Mouse (Mus musculus) liver, adult 2 months (tissue): ENCODE measurements around the gene Maml3. TPM values are rescaled to one million over a fixed set of nuclear protein-coding genes. Genes with fewer than 3 reads are reported as not detected.

Experiments
- DNase-seq: peaks from one replicate; pipeline ENCODE4 v3.0.0-alpha.2; 2011; ENCODE audit warnings: low read depth, low spot score; ENCODE audit errors: extremely low read depth
- H3K27ac ChIP-seq: fragments of 200-500 bp; replicated peaks from 2 replicates; pipeline ENCODE4 v1.5.1; 2012; ENCODE audit warnings: low read depth, mild to moderate bottlenecking, control low read depth, inconsistent platforms, low read length; ENCODE audit not compliant: insufficient read depth
- H3K27me3 ChIP-seq: fragments of 200-500 bp; 2 replicates; pipeline ENCODE4 v1.6.1; 2012; ENCODE audit warnings: mild to moderate bottlenecking, moderate library complexity, low read length, inconsistent platforms; ENCODE audit not compliant: control insufficient read depth, insufficient read depth
- H3K36me3 ChIP-seq: fragments of 200-500 bp; 2 replicates; pipeline ENCODE4 v1.6.1; 2012; ENCODE audit warnings: low read length, inconsistent platforms; ENCODE audit not compliant: control insufficient read depth, insufficient read depth
- H3K4me1 ChIP-seq: fragments of 200-500 bp; 2 replicates; pipeline ENCODE4 v1.6.1; 2011; ENCODE audit warnings: low read length; ENCODE audit not compliant: control insufficient read depth, insufficient read depth
- H3K4me3 ChIP-seq: fragments of 200-500 bp; 2 replicates; pipeline ENCODE4 v1.5.1; 2011; ENCODE audit warnings: low read depth, mild to moderate bottlenecking, control low read depth, low read length, moderate library complexity; ENCODE audit not compliant: insufficient read depth
- H3K79me2 ChIP-seq: fragments of 200-500 bp; 2 replicates; pipeline ENCODE4 v1.6.1; 2012; ENCODE audit warnings: inconsistent platforms, mild to moderate bottlenecking, low read length, moderate library complexity; ENCODE audit not compliant: control insufficient read depth, insufficient read depth
- H3K9ac ChIP-seq: fragments of 200-500 bp; 2 replicates; pipeline ENCODE4 v1.6.1; 2012; ENCODE audit warnings: low read depth, mild to moderate bottlenecking, control low read depth, inconsistent platforms, low read length
- CTCF ChIP-seq: fragments of 200-500 bp; IDR thresholded peaks from 2 replicates; pipeline ENCODE4 v1.5.1; 2011; ENCODE audit warnings: low read depth, low read length, control low read depth
- POLR2A ChIP-seq: fragments of 200-500 bp; IDR thresholded peaks from 2 replicates; pipeline ENCODE4 v1.6.1; 2011; ENCODE audit warnings: low read length, control low read depth; ENCODE audit not compliant: insufficient read depth; ENCODE audit errors: extremely low read depth
- WGBS: fragments of 180-500 bp; shearing (Covaris S2); methylation state at CpG from one replicate; pipeline ENCODE4 v1.1.7; 2018; 5-methylcytosine and 5-hydroxymethylcytosine counted together
- polyA plus RNA-seq: library from polyadenylated mRNA; depleted of rRNA; stranded (reverse); fragments of >200 nt; gene quantifications from 2 replicates; pipeline ENCODE4 v1.2.3, GENCODE M21; 2012
- total RNA-seq: library from RNA; depleted of rRNA; stranded (reverse); fragments of >200 nt; gene quantifications from 2 replicates; pipeline ENCODE4 v1.2.3, GENCODE M21; 2014

The Maml3 gene
- total and polyA plus RNA-seq, 2 experiments, result 0.64 to 0.92 TPM

- Histone ChIP-seq H3K79me2 (no peaks in the 10 kb centered on the region), H3K4me1 (peaks cover 11% of the 10 kb centered on the region), H3K27me3 (no peaks in the 10 kb centered on the region), H3K36me3 (no peaks in the 10 kb centered on the region), H3K27ac (no peak overlapping the region), H3K4me3 (no peak overlapping the region), H3K9ac (no peak overlapping the region)
- 85% methylated on average over 8 of the region's 8 CpGs for WGBS
- no peak for DNase-seq
- TF ChIP-seq CTCF (no peak), POLR2A (no peak)
Measured at GRCm38 (mm10) chr3:51912214-51912613, 192.7 kb downstream of the Maml3 start.

GRCm38 (mm10) chr3:51908437-51908990 lies 196.4 kb downstream of the Maml3 start:
- TF ChIP-seq CTCF (no peak), POLR2A (no peak)
- no peak for DNase-seq
- H3K27me3 ChIP-seq, result no peaks in the 10 kb centered on the region
- H3K4me1 ChIP-seq, result no peaks in the 10 kb centered on the region
- H3K27ac ChIP-seq, result no peak overlapping the region
- H3K79me2 ChIP-seq, result no peaks in the 10 kb centered on the region
- no peak overlapping the region for H3K9ac ChIP-seq
- WGBS, result 79% methylated on average over 14 of the region's 14 CpGs
- no peaks in the 10 kb centered on the region for H3K36me3 ChIP-seq
- H3K4me3 ChIP-seq, result no peak overlapping the region

- Histone ChIP-seq H3K27ac (no peak overlapping the region), H3K36me3 (no peaks in the 10 kb centered on the region), H3K9ac (no peak overlapping the region), H3K4me3 (no peak overlapping the region), H3K4me1 (no peaks in the 10 kb centered on the region), H3K79me2 (no peaks in the 10 kb centered on the region), H3K27me3 (no peaks in the 10 kb centered on the region)
- no peak for TF ChIP-seq CTCF
- TF ChIP-seq POLR2A, result no peak
- WGBS, result 92% methylated on average over 10 of the region's 10 CpGs
- DNase-seq, result no peak
Measured at GRCm38 (mm10) chr3:51907113-51907860, 197.6 kb downstream of the Maml3 start.

- no peak overlapping the region for H3K27ac ChIP-seq
- TF ChIP-seq POLR2A, result no peak
- TF ChIP-seq CTCF, result no peak
- no peak overlapping the region for H3K9ac ChIP-seq
- no peaks in the 10 kb centered on the region for H3K27me3 ChIP-seq
- DNase-seq, result no peak
- H3K36me3 ChIP-seq, result no peaks in the 10 kb centered on the region
- 76% methylated on average over 9 of the region's 9 CpGs for WGBS
- no peaks in the 10 kb centered on the region for H3K79me2 ChIP-seq
- no peaks in the 10 kb centered on the region for H3K4me1 ChIP-seq
- no peak overlapping the region for H3K4me3 ChIP-seq
Measured at GRCm38 (mm10) chr3:51905903-51906302, 199.0 kb downstream of the Maml3 start.

GRCm38 (mm10) chr3:51904357-51904855 lies 200.5 kb downstream of the Maml3 start:
- no peak for DNase-seq
- no peaks in the 10 kb centered on the region for H3K79me2 ChIP-seq
- no peak overlapping the region for H3K9ac ChIP-seq
- H3K27ac ChIP-seq, result no peak overlapping the region
- WGBS, result 90% methylated on average over 12 of the region's 12 CpGs
- no peaks in the 10 kb centered on the region for H3K27me3 ChIP-seq
- no peak overlapping the region for H3K4me3 ChIP-seq
- no peaks in the 10 kb centered on the region for H3K36me3 ChIP-seq
- no peak for TF ChIP-seq CTCF
- TF ChIP-seq POLR2A, result no peak
- H3K4me1 ChIP-seq, result no peaks in the 10 kb centered on the region

GRCm38 (mm10) chr3:51901151-51901550 lies 203.7 kb downstream of the Maml3 start:
- H3K27ac ChIP-seq, result no peak overlapping the region
- H3K79me2 ChIP-seq, result no peaks in the 10 kb centered on the region
- H3K4me3 ChIP-seq, result no peak overlapping the region
- H3K27me3 ChIP-seq, result no peaks in the 10 kb centered on the region
- TF ChIP-seq CTCF (no peak), POLR2A (no peak)
- WGBS, result 69% methylated on average over 2 of the region's 2 CpGs
- H3K4me1 ChIP-seq, result no peaks in the 10 kb centered on the region
- no peak overlapping the region for H3K9ac ChIP-seq
- no peak for DNase-seq
- H3K36me3 ChIP-seq, result no peaks in the 10 kb centered on the region
